21 mouse cellular contexts compared by ENCODE assay signal in the genomic region with DNA sequence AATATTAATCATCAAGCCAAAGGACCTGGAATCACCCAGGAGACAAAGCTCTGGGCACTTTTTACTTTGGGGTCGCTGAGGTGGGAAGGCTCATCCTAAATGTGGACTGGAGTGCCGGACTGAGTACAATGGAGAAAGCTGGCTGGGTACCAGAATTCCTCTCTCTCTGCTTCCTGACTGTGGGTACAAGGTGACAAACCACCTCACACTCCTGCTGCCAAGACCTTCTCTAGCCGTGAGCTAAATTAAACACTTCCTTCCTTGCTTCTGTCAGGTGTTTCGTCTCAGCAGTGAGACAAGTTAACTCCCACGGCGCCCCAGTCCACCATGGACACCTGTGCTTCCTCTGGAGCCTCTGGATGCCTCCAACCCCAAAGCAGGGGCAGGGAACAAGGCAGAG.
"Had no signal": no experiment of that assay in that cellular context is flagged by ENCODE, and none has a peak within 500 bp of the region (broad histone marks: within the 10 kb centered on the region; RNA-seq: fewer than 3 reads in every experiment).

No protein-coding gene starts in this region.

- H3K4me2 ChIP-seq: kidney, embryonic 15.5 days; limb, embryonic 13.5 days; lung, embryonic 14.5 days; midbrain, embryonic 12.5 days; midbrain, embryonic 15.5 days; stomach, embryonic 15.5 days had no signal

- DNase-seq: kidney, adult 11 months; kidney, adult 8-10 months; kidney, postnatal 10 days; kidney, postnatal 36 days; layer of hippocampus, postnatal 36 days; liver, postnatal 0 days; lung, embryonic 14.5 days; right cerebral cortex, postnatal 14 days; right cerebral cortex, postnatal 4 days; thymus, adult 2 months; thymus, postnatal 14 days; thymus, postnatal 4 days had no signal

- H3K9me3 ChIP-seq: kidney, embryonic 15.5 days; limb, embryonic 10.5 days; limb, embryonic 13.5 days; midbrain, embryonic 12.5 days; midbrain, embryonic 15.5 days; stomach, embryonic 15.5 days had no signal

- H3K4me3 ChIP-seq: kidney, embryonic 15.5 days; limb, embryonic 10.5 days; limb, embryonic 13.5 days; midbrain, embryonic 12.5 days; midbrain, embryonic 15.5 days; stomach, embryonic 15.5 days had no signal

- H3K9ac ChIP-seq: kidney, embryonic 15.5 days; limb, embryonic 13.5 days; liver, embryonic 14.5 days; liver, postnatal 0 days; lung, embryonic 14.5 days; midbrain, embryonic 12.5 days; midbrain, embryonic 15.5 days; stomach, embryonic 15.5 days had no signal

- H3K36me3 ChIP-seq: kidney, embryonic 15.5 days; limb, embryonic 10.5 days; stomach, embryonic 15.5 days had no signal

- H3K27ac ChIP-seq: kidney, embryonic 15.5 days; limb, embryonic 10.5 days; limb, embryonic 13.5 days; liver, embryonic 14.5 days; macrophage; midbrain, embryonic 12.5 days; midbrain, embryonic 15.5 days; stomach, embryonic 15.5 days had no signal

- ATAC-seq: liver, postnatal 0 days; lung, postnatal 0 days; midbrain, embryonic 15.5 days had no signal

- H3K4me1 ChIP-seq: midbrain, embryonic 12.5 days; midbrain, embryonic 15.5 days; stomach, embryonic 15.5 days had no signal

- H3K27me3 ChIP-seq: kidney, embryonic 15.5 days; limb, embryonic 13.5 days; midbrain, embryonic 12.5 days; midbrain, embryonic 15.5 days; stomach, embryonic 15.5 days had no signal
